Mouse (Mus musculus) heart, postnatal 25 days (tissue): ENCODE measurements around the gene Klhdc3. TPM values are rescaled to one million over a fixed set of nuclear protein-coding genes. Genes with fewer than 3 reads are reported as not detected.

Experiments
- DNase-seq: peaks from one replicate; pipeline ENCODE4 v3.0.0; 2022; ENCODE audit warnings: low spot score
- intact Hi-C: fragments of 180-260 bp; cut with DNase I; formaldehyde crosslinking; loops from one replicate; pipeline ENCODE4 v1.15.1; 2025
- total RNA-seq, 2 experiments: library from RNA; stranded (reverse); gene quantifications; 2 replicates each; pipeline ENCODE4 v1.2.3; 2021

Klhdc3 gene
- total RNA-seq, 2 experiments from 2014 or later, result 95.5 to 107 TPM

DNA sequence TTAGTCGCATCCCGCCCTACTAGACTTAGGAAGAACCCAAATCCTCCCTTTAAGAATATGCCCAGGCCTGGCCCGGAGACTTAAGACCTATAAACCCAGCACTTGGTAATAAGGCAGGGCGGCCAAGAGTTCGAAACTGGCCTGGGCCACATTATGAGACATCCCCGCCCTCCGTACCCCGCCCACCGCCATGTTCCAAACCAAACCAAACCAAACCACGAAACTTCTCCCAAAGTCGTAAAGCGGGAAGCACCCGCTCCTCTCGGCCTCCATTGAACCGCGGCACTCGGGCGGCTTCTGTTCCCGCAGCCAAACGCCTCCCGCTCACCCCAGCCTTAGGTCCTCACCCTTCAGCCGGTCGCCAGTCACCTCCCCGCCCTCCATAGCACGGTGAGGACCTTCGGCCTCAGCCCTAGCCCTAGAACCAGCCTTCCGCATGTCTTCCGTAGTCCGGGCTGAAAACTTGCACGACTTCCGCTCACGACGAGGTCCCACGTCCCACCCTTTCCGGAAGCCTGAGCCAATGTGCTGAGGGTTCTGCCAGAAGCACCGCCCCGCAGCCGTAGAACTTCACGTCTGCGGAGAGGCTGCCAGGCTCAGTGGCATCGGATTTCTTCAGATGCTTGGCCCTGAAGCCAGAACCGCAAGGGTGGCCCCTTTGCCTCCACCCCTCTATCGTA lies 6.7 kb downstream of the Klhdc3 start, which contains the start of gene Rrp36:
Gene Rrp36 (minus strand): TSS at position 503 of the 680 bp plus-strand sequence.
- intact Hi-C loops, result no loop called here
- peak; percentile 85 for DNase-seq

GRCm38 (mm10) chr17:46669911-46670310 lies 10.8 kb downstream of the Klhdc3 start:
- intact Hi-C loops, result no loop called here

DNA sequence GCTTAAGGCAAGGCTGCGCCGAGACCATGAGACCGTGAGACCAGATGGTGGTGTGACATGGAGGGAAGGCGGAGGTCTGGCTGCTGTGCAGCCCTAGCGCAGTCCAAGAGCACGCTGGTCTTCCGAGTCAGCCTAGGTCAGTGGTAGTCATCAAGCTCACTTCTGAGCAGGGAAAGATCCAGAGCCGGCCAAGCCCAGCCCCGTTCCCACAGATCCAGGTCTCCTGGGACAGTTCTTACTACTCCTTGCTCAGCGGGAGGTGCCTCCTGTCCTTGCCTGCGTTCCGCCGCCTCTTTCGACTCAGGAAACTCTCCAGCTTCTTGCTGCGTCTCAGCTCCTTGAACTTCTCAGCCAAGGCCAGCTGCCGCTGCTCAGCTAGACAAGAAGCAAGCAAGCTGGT lies 13.0 kb downstream of the Klhdc3 start:
- intact Hi-C loops, result no loop called here
- DNase-seq, result peak; percentile 28

More at GRCm38 (mm10) chr17:46669911-46670310, 10.8 kb downstream of the Klhdc3 start:
- DNase-seq, result no peak

- no peak for DNase-seq
- intact Hi-C loops, result no loop called here
Measured at GRCm38 (mm10) chr17:46662730-46663129, 18.0 kb downstream of the Klhdc3 start.

DNA sequence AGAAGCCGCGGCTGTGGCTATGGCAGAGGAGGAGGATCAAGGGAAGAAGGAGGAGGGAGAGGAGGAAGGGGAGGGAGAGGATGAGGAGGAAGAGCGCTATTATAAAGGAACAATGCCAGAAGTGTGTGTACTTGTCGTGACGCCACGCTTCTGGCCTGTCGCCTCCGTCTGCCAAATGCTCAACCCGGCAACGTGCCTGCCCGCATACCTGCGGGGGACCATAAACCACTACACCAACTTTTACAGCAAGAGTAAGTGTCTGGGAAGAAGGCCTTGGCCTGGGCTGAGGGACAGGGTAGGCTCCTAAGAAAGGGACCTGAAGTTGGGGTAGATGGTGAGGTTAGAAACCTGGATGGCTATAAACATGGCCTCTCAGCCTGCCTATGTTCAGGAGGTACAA lies 18.7 kb downstream of the Klhdc3 start:
- intact Hi-C loops, result no loop called here

DNA sequence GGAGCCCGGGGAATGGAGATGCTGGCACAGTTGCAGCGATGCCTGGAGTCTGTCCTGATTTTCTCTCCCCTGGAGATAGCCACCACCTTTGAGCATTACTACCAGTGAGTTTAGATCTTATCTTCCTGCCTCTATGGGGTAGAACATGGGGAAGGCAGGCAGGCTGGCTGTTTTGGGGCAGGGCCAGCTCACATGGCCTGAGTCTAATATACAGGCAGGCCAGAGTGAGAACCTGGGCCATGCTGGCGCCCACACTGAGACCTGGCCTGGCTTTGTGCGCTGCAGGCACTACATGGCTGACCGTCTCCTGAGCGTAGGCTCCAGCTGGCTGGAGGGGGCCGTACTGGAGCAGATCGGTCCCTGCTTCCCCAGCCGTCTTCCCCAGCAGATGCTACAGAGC lies 19.4 kb downstream of the Klhdc3 start:
- DNase-seq, result no peak
- intact Hi-C loops, result no loop called here

More for the DNA sequence above, 18.7 kb downstream of the Klhdc3 start:
- DNase-seq, result no peak

- no peak for DNase-seq
- intact Hi-C loops, result no loop called here
Measured at GRCm38 (mm10) chr17:46656054-46656453, 24.7 kb downstream of the Klhdc3 start.

DNA sequence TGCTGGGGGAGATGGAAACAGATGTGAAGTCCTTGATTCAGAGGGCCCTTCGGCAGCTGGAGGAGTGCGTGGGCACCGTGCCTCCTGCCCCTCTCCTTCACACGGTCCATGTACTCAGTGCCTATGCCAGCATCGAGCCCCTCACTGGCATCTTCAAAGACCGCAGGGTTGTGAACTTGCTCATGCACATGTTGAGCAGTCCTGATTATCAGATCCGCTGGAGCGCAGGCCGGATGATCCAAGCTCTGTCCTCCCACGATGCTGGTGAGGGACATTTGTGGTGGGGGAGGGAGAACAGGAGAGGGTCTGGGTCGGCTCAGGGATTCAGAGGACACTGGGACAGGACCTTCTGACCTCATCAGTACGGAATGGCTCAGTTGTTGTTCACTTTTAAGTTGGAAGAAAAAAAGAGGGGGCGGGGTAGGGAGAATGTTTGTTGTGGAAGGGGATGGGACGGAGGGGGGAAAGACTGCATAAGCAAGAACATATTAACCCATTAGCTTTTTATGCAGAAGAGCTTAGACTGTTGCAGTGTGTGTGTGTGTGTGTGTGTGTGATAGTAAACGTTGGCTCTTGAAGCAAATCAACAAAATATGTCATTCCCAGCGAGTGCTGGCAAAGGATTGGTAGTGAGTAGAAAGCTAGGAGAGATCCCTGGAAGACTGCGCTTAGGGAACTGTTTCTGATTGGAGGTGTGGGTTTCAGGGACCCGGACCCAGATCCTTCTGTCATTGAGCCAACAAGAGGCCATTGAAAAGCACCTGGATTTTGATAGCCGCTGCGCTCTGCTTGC lies 28.8 kb downstream of the Klhdc3 start:
- intact Hi-C loops, result no loop called here
- DNase-seq, result no peak

GRCm38 (mm10) chr17:46651292-46651691 lies 29.4 kb downstream of the Klhdc3 start:
- DNase-seq, result no peak
- intact Hi-C loops, result no loop called here

GRCm38 (mm10) chr17:46650232-46651031 lies 30.3 kb downstream of the Klhdc3 start, which contains the start of gene Cul7:
Gene Cul7, plus strand, starts transcription at chr17:46650337.
- intact Hi-C loops, result no loop called here
- DNase-seq, result peak; percentile 91

- DNase-seq, result no peak
- intact Hi-C loops, result loop anchor here (2.0 kb wide), 1 partner anchor 31 kb away; the partner anchor contains the start of gene Klhdc3
Measured at GRCm38 (mm10) chr17:46649811-46650210, 30.9 kb downstream of the Klhdc3 start.

GRCm38 (mm10) chr17:46648436-46648835 lies 32.3 kb downstream of the Klhdc3 start:
- intact Hi-C loops, result loop anchor here (2.0 kb wide), 1 partner anchor 32 kb away; the partner anchor contains the start of gene Klhdc3
- no peak for DNase-seq

GRCm38 (mm10) chr17:46647279-46647678 lies 33.4 kb downstream of the Klhdc3 start:
- no peak for DNase-seq
- intact Hi-C loops, result loop anchor here (2.0 kb wide), 1 partner anchor 66 kb away; no protein-coding TSS in a partner anchor

DNA sequence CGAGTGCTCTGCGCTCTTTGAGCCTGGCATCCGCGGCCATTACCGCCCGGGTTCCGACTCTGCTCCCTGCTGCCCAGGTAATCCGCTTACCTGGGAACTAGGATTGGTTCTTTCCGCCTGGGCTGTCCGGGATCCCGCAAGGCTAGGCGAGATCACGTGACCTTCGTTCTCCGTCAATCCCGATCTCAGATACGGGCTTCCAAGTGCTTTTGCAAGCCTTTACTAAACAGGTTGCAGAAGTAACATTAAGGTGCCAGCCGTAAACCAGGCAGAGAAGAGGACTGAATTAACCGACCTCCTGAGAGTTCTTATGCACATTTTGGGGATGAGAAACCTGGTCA lies 34.4 kb downstream of the Klhdc3 start:
- DNase-seq, result no peak
- intact Hi-C loops, result loop anchor here (2.0 kb wide), 1 partner anchor 67 kb away; no protein-coding TSS in a partner anchor

DNA sequence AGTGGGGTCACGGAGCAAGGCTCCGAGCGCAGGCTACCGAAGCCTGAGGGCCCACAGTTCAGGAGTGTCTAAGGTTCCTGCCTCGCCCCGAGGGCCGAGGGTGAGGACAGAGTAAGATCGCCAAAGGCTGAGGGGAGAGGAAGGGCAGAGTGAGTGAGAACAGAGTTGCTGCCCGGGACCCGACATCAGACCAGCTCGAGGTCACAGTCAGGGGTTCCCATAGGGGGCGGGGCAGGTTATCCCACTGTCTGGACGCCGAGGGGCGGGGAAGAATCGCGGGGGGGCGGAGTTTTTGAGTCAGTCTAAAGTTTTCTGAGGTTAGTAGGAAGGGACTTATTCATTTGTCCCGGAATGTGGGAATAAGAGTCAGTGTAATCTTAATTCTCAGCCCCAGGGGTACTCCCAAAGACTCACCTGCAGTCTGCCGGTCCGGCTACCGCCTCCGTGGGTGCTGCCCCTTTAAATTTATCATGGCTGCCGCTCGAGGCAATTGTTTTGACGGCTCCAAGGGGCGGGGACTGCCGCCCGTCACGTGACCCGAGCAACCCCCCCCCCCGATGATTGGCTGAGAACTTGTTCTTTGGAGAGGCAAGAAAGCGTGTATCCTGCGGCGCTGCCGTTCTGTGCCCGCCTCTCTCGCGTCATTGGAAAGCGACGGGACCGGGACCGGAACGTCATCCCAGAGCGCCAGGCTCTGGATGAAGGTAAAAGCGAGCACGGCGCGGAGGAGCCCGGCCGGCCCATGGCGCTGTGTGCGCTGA lies 35.0 kb downstream of the Klhdc3 start, which contains the start of the genes Klc4 and Mrpl2:
Gene Klc4 (minus strand): TSS at position 462 of the 761 bp plus-strand sequence.
Gene Mrpl2 (plus strand): TSS at position 669 of the 761 bp plus-strand sequence.
- peak; percentile 96 for DNase-seq
- intact Hi-C loops, result loop anchor here (2.0 kb wide), 2 partner anchors 67 to 89 kb away; partner anchors contain the start of gene Srf

- intact Hi-C loops, result loop anchor here (2.0 kb wide), 1 partner anchor 88 kb away; the partner anchor contains the start of gene Srf
- no peak for DNase-seq
Measured at GRCm38 (mm10) chr17:46644916-46645475, 35.7 kb downstream of the Klhdc3 start.

GRCm38 (mm10) chr17:46644152-46644805 lies 36.4 kb downstream of the Klhdc3 start:
- no peak for DNase-seq
- intact Hi-C loops, result loop anchor here (2.0 kb wide), 1 partner anchor 87 kb away; the partner anchor contains the start of gene Srf

DNA sequence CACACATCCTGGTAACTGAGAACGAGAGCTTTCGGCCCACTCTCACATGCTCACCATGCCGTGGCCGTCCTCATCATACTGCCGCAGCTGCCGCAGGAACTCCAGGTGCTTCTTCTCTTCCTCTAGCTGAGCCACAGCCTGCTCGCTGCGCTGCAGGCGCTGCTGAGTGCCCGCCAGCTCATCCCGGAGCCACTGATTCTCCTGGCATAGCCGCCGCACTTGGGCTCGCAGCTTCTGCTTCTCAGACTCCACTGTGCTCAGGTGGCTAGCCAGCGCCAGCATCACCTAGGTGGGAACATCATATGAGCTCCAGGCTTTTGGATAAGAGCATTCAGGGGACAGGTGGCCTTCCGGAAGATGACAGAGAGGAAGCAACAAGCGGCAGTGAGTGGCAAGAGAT lies 38.7 kb downstream of the Klhdc3 start:
- DNase-seq, result no peak
- intact Hi-C loops, result no loop called here
